Mouse (Mus musculus) ES-Bruce4 (cell line): ENCODE data around the gene Gm20521.

Experiments used
- CTCF ChIP-seq: IDR thresholded peaks from one replicate; pipeline ENCODE4 v1.8.1; 2011; ENCODE audit warnings: low read depth, low read length
- EP300 ChIP-seq: IDR thresholded peaks from 2 replicates; pipeline ENCODE4 v1.6.1; 2011; ENCODE audit warnings: low read depth, low read length; ENCODE audit not compliant: insufficient read depth
- POLR2A ChIP-seq: IDR thresholded peaks from one replicate; pipeline ENCODE4 v1.8.1; 2011; ENCODE audit warnings: low read length; ENCODE audit not compliant: insufficient read depth

DNA sequence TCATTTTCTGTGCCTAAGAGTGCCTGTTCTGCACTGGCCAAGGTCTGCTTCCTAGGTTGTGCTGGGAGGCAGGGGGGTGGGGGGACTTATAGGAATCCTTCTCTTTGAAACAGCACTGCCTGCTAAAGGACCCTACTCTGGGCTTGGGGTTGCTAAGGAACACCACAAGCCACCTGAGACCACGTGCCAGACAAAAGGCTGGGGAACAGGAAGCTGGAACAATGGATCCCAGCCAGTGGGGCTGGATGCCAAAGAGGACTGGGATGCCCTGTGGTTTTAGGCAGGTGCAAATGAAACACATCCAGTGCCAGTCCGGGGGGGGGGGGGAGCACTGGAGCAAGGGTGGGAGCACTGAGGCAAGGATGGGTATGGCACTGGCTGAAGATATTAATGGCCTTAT, 47.2 kb downstream of the Gm20521 start:
- TF ChIP-seq CTCF (no peak), EP300 (peak; percentile 75), POLR2A (no peak)
